Mouse (Mus musculus) kidney, postnatal 10 days (tissue): ENCODE measurements around the gene Scrn1.

Source experiments
- DNase-seq: peaks from one replicate; pipeline ENCODE4 v3.0.0; 2021; ENCODE audit warnings: mixed read lengths

Gene Scrn1

GRCm38 (mm10) chr6:54528666-54529065 lies 37.6 kb downstream of the Scrn1 start:
- no peak for DNase-seq

- DNase-seq: no peak
These were observed 47.5 kb downstream of the Scrn1 start for GRCm38 (mm10) chr6:54518758-54519157.

- DNase-seq: no peak
These were observed 49.7 kb downstream of the Scrn1 start for GRCm38 (mm10) chr6:54516512-54517134.

- DNase-seq: no peak
These were observed 54.0 kb downstream of the Scrn1 start for GRCm38 (mm10) chr6:54512256-54512655.

GRCm38 (mm10) chr6:54509264-54509663 lies 57.0 kb downstream of the Scrn1 start:
- DNase-seq: no peak

- DNase-seq: no peak
These were observed 58.0 kb downstream of the Scrn1 start for GRCm38 (mm10) chr6:54508256-54508793.

- DNase-seq: no peak
These were observed 58.5 kb downstream of the Scrn1 start for GRCm38 (mm10) chr6:54507808-54508207.

- peak; percentile 73 for DNase-seq
These were observed 59.3 kb downstream of the Scrn1 start for GRCm38 (mm10) chr6:54507002-54507401.

GRCm38 (mm10) chr6:54506318-54506717 lies 60.0 kb downstream of the Scrn1 start:
- DNase-seq: no peak

- DNase-seq: no peak
These were observed 63.6 kb downstream of the Scrn1 start for GRCm38 (mm10) chr6:54502661-54503115.

- no peak for DNase-seq
These were observed 70.1 kb downstream of the Scrn1 start for GRCm38 (mm10) chr6:54496214-54496613.

GRCm38 (mm10) chr6:54494612-54495398 lies 71.5 kb downstream of the Scrn1 start:
- no peak for DNase-seq

GRCm38 (mm10) chr6:54494097-54494496 lies 72.2 kb downstream of the Scrn1 start:
- no peak for DNase-seq

GRCm38 (mm10) chr6:54491074-54491473 lies 75.2 kb downstream of the Scrn1 start:
- DNase-seq: no peak

- DNase-seq: no peak
These were observed 80.2 kb downstream of the Scrn1 start for GRCm38 (mm10) chr6:54485973-54486569.

GRCm38 (mm10) chr6:54485435-54485901 lies 80.8 kb downstream of the Scrn1 start:
- DNase-seq: peak; percentile 29

- no peak for DNase-seq
These were observed 81.3 kb downstream of the Scrn1 start for GRCm38 (mm10) chr6:54485000-54485399.

- DNase-seq: no peak
These were observed 84.7 kb downstream of the Scrn1 start for GRCm38 (mm10) chr6:54481390-54482112.

- peak; percentile 43 for DNase-seq
These were observed 87.5 kb downstream of the Scrn1 start for GRCm38 (mm10) chr6:54478646-54479324.

- DNase-seq: no peak
These were observed 90.2 kb downstream of the Scrn1 start for GRCm38 (mm10) chr6:54475926-54476667.
